Mouse (Mus musculus): ENCODE results near the gene 1600002K03Rik.

1600002K03Rik gene

DNA sequence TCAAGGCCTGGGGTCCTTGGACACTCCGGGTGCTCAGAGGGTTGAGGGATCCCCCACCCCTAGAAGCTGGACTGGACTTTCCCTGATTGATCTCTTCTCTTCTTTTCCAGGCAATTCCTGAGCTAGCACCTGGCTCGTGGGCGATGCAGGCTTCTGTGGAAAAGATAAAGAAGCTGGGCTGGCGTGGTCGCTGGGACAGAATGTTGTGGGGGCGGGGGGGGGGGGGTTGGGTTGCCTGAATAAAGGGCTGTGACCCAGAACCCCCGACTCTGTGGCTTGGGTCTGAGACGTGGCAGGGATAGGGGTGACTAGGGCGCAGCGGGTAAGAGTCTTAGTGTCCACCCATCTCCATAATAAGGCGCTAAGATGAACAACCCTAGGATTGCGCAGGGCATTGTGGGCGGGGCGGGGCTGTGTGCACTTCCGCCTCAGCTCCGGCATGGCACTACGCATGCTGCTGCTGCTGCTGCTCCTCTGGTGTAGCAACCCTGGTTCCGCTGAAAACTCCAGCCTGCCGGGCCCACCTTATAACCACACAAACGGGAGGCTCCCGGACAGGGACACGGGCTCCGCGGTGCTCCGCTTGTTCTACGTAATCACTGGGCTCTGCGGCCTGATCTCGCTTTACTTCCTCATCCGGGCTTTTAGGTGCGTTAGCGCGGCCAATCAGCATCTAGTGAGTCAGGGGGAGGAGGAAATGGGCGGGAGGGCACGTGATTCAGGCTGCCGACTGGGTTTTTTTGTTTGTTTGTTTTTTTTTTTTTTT lies at the start of gene 1600002K03Rik:
Gene 1600002K03Rik (plus strand): TSS at position 418 of the 766 bp plus-strand sequence.
- WGBS: 10% methylated on average over 35 of the region's 35 CpGs

DNA sequence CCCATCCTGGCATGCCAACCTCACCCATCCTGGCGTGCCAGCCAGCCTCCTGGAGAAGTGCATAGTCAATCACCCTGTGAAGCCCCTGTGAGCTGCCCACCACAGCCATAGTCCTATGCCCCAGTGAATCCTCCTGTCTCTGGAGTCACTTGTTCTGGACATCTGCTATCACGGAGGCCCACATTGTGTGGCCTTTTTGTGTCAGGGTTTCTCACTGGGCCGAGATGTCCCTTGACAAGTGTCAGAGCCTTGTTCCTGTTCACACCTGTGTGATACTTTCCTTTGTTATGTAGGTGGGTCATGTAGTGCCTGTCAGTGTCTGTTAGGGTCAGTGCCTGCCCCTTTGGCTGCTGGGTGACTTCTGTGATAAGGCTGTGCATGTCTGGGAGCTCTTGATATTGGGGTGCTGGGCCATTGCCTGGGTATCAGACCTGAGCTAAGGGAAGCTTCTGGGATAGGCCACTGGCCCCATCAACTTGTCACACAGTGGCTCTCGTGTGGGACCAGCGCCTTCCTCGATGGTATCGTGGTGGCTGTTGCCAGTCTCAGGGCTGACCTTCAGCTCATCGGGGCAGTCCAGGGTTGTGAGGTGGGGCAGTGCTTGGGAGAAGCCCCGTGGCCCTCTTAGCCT lies 48.7 kb upstream of the 1600002K03Rik start:
- WGBS: 88% methylated on average over 9 of the region's 9 CpGs

DNA sequence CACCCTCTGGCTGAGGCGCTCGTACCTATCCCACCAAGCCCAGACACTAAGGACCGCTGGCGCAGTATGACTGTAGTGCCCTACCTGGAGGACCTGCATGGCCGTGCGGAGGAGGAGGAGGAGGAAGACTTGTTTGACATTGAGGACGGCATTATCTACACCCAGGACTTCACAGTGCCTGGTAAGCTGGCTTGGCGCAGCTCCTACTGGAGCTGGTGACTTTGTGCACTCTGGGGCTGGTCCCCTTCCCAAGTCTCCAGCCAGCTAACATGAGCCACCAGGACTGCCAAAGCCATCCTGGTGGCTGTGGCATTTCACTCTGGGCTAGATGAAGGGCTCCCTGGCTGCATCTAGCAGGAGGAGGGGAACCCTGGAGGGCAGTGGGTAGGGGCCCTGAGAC lies 44.8 kb upstream of the 1600002K03Rik start:
- WGBS: 94% methylated on average over 8 of the region's 8 CpGs

DNA sequence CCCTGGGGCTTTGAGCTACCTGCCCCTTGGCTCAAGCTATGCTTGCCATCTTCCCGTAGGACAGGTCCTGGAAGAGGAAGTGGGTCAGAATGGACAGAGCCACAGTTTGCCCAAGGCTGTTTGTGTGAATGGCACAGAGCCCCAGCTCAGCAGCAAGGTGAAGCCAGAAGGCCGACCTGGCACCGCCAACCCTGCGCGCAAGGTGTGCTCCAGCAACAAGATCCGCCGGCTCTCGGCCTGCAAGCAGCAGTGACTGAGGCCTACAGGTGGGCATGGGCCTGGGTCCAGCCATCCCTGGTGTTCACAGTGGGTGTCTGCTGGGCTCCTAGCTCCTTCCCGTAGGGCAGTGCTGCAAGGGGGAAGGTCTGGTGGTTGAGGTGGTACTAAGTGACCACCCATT lies 42.9 kb upstream of the 1600002K03Rik start:
- 71% methylated on average over 9 of the region's 9 CpGs for WGBS

DNA sequence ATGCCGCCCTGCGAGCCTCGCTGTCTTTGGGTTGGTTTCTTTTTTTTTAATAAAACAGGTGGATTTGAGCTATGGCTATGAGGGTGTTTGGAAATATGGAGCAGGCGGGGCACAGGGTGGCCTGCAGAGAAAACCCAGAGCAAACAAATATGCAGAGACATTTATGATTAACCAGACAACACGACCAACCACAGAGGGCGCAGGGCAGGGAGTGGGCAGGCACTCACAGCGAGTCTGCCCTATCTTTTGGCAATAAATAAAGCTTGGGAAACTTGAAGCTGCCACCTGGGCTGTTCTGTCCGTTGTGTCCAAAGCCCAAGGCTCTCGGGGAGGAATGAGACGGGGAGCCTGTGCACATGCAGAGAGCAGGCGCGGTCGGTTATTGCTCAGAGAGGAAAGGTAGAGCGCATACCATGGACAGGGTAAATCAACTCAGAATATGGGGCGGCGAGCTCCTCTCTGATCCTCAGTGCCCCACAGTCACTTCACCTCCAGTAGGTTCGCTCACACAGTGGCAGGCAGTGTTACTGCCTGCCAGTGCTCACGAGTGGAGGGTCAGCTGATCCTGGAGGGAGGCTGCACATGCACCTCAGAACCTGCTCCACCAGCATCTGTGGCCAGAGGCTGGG lies 42.2 kb upstream of the 1600002K03Rik start:
- WGBS: 69% methylated on average over 18 of the region's 18 CpGs

DNA sequence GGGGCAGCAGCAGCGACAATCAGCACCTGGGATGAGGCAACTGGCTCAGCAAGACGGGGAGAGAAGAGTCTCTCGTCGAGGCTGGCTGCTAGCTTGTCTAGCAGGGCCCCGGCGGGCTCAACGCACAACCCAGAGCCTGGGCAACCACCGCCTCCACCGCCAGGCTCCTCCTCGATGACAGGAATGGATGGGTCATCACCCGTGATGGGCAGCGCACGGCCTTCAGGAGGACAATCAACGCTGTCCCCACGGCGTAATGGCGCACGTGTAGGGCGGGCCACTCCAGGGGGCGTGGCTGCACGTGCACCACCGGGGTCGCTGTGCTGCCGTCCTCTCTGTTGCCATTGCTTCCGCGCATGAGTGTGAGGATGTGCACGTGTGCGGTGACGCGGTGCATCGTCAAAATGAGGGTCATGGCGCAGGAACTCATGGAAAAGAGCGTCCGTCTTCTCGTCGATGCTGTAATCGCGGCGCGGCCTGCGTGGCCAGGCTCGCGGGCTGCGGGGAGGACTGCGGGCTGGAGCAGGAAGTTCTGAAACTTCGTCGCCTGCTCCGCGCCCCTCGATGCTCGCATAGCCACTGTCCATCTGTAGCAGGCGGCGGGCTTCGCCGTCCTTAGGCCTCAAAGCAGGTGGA lies 41.3 kb upstream of the 1600002K03Rik start:
- 31% methylated on average over 55 of the region's 55 CpGs for WGBS

DNA sequence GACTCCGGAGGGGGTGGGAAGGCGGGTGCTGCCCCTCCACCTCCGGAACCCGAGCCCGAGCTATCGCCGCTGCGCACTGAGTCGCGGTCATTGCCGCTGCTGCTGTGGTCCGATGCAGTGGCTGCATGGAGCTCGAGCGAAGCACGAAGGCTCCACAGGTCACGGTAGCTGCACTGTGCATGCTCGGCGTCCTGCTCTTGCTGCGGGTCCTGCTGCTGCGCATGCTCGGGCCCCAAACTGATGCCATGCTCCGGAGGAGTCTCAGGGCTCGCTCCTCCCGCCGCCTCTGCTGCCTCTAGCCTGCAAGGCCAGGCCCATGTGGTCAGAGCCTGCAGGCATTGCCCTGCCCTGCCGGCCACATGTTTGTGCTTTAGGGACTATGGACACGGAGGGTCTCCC lies 40.8 kb upstream of the 1600002K03Rik start:
- 46% methylated on average over 27 of the region's 27 CpGs for WGBS

DNA sequence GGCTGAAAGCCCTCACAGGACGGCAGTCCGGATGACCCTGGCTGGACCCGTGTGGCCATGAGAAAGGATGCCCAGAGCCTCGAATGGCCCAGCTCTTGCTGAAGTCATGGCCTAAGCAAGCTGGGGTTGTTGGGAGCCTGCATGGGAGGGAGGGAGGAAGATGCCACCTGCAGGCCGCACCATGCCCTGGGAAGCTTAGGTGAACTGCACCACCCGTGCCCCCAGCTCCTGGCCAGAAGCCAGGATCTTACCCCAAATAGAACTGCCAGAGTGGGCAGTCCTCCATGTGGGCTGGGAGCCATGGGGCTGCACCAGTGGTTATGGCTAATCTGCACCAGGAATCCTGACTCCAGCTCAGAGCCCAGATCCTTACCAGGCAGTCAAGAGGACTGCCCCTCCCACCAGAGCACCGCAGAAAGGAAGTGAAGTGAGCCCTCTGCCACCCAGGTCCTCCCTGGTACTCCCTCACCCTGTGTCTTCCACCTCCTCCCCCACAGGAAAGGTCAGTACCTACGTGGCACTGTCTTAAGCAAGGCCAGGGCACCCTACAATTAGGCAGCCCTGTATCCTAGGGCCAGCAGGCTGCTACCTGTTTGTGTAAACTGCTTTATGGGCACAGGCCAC lies 39.4 kb upstream of the 1600002K03Rik start:
- 32% methylated on average over 8 of the region's 8 CpGs for WGBS

DNA sequence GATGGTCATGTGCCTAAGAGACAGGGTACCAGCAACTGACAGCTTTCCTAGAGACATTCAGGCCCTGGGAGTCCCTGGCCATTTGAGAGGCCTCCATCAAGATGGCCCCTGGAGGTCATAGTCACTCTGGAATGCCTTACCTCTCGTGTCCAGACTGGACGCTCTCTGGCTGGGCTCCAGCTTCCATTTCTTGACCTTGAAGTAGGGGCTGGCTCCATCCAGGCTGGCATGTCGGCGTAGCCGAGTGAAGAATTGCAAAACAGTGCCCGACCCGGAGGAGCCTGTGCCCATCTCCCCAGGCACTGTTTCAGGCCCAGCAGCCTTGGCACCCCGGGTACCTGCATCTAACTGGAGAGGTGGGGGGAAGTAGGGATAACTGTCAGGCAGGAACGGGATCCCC lies 38.3 kb upstream of the 1600002K03Rik start:
- WGBS: 86% methylated on average over 9 of the region's 9 CpGs

DNA sequence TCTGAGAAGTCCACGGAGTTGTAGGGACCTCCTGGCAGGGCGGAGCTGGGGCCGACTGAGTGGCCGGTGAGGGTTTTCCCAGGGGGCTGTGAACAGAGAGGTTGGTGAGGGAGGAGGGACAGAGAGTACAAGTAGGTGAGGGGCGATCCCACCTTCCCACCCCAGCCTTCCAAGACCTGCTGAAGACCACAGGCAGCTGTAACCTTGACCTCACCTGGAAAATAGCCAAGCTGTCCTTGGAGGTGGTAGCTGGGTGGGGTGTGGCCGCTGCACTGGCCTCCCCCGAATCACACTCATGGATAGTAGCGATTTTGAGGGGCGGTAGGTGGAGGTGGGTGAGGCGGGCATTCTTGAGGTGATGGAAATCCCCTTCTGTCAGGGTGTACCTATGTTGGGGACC lies 37.6 kb upstream of the 1600002K03Rik start:
- 75% methylated on average over 10 of the region's 10 CpGs for WGBS

DNA sequence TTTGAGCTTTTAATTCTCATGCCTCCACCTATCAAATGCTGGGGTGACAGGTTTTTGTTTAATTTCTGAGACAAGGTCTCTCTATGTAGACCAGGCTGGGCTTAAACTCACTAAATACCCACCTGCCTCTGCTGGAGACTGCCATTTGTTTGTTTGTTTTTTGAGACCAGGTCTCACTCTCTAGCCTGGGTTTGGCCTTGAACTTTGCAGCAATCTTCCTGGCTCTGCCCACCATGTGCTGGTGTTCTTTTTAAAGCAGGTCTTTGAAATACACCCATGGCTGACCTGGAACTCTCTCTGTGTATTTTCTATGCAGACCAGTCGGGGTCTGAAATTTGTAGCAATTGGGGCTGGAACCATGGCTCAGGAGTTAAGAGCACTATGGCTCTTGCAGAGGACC lies 37.1 kb upstream of the 1600002K03Rik start:
- WGBS: 92% methylated on average over 1 of the region's 1 CpGs

DNA sequence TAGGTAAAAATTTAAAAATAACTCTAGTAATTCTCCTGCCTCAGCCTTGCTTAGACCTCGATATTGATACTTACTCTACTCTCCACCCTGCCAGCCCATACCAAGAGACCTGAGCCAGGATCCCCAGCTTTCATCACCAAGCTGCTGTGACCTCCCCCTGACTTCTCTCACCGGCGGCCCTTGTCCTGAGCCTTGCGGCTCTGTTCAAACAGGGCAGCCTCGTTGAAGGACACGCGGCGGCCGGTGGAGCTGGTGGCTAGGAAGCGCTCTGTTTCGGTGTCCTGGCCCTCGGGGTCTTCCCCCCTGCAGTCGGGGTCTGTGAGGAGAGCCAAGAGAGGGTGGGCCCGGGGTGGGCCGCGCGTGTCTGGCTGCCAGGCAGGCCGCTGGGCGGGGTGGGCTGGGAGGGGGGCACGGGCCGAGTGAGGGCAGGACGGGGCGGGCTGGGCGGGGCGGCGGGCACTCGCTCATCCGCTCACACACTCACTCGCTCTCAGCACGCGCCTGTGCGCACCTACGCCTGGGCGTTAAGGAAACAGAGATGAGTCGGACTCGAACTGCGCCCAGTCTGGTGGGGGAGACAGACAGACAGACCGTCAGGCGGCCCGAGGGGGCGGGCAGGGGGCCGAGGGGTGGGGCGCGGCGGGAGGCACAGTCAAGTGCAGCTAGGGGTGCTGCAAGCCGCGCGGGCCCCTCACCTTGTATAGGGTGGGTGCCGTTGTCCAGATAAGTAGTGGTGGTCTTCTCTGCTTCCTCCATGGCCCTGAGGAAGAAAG lies 36.4 kb upstream of the 1600002K03Rik start:
- WGBS: 33% methylated on average over 49 of the region's 49 CpGs

DNA sequence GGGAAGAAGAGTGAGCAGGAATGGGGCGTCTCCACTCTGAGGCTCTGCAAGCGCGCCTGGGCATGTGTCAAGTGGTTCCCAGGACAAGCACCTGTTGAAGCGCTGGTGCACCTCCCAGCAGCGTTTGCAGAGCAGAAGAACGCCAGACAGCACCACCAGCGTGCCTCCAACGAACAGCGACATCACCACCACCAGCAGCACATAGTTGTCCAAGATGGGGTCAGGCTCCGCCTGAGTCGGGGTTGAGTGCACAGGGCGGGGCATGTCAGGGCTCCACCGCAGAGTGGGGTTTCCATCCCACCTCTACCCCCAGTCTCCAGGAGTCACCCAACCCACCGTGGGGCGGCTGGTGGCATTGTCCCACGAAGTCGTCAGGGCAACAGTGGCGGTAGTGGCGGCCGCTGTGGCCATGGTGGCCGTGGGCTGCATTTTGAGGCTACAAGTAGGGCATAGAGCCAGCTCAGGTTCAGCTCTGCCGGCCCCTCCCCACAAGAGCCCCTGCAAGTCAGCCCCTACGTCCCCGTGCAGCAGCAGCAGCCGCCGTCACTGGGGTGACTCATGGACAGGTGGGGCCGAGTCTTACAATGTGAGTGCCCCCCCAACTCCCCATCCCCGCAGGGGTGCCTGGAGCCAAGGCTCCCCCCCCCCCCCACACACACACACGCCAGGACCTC lies 35.7 kb upstream of the 1600002K03Rik start:
- WGBS: 9% methylated on average over 28 of the region's 29 CpGs

DNA sequence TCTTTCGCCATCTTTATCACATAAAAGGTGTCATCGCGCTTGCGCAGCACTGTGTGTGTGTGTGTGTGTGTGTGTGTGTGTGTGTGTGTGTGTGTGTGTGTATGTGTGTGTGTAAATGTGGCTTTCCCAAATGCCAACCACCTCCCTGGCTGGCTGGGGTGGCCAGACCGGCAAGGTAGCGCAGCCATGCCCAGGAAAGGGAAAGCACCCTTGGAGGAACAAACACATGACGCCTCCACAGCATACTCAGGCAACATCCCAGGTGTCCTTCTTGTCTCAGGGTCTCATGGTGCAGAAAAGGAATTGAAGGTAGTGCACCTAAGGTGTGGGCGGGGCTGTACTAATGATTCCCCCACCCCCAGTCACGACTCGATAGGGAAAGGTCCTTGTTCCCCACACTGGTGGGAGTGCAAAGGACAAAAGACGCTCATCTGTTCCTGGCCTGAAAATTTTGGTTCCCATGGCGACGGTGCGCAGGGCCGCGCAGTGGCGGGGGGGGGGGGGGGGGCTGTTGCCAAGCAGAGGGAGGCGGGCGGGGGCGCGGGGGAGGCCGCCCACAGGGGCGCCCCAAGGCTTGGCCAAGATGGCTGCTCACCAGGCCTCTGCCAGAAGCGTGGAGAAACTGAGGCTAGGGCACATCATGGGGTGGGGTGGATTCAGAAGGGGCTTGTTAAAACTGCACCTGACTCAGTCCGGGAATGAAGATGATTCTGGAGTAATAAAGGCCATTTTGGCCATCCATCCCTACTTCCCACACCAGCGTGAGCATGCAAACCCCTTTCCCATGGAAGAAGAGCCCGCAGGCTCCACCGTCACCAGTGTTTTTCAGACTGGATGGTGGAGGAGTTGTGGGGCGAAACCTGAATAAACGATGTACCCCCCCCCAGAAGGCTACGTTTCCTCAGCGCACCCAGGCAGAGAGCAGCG lies 34.9 kb upstream of the 1600002K03Rik start:
- WGBS: 8% methylated on average over 33 of the region's 33 CpGs

DNA sequence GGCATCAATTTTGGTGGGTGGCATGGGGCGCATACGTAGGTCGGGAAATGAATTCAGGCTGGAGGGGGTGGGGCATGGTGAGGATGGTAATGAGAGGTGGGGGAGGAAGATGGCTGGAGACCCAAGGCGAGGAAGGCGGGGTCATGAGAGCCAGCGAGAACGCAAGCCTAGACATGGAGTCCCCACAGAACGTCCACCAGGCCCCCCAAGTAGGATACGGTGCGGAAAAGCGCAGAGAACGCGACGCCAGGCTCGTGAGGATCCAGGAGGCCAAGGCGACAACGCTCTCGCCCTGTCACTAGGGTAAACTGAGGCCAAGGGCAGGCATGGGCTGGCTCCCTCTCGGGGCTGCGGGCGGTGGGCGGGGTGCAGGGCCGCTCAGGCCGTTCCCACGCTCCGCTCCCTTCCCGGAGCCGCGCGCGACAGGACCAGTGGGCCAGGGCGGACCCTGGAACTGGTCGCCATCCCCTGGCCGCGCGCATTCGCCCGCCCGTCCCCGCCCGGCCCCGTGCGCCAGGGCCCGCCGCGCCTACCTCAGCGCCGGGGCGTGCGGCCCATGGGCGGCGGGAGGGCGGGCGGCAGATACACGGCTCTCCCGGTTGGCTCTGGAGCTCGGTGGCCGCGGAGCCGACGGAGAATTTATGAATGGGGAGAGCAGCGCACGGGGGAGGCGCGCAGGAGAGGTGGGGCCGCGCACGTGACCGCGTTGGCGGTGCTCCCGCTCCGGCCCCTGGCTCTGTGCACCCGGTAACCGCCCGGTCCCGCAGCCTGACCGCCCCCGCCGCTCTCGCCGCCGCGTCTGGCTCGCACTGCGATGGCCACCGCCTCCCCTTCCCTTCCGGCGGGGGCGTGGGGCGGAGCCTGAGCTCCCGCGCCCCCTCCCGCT lies 33.9 kb upstream of the 1600002K03Rik start, which contains the start of gene Atp5d:
Gene Atp5d (plus strand): TSS at position 80 of the 886 bp plus-strand sequence.
- 1% methylated on average over 78 of the region's 94 CpGs for WGBS

DNA sequence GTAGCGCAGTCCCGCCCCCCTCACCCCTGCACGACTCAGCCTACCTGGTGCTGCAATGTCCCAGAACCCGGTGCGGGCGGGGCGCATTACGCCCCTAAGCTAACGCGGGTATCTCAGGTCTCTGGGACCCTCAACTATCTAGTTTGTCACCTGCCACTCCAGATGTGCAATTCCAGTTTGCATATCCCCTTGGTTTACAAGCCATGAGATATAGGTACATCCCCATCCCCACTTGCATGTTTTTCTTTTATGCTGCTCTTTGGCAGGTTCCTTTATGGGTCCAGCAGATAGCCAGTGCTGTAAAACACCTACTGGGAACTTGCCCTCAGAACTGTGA lies 33.3 kb upstream of the 1600002K03Rik start:
- 3% methylated on average over 10 of the region's 10 CpGs for WGBS

DNA sequence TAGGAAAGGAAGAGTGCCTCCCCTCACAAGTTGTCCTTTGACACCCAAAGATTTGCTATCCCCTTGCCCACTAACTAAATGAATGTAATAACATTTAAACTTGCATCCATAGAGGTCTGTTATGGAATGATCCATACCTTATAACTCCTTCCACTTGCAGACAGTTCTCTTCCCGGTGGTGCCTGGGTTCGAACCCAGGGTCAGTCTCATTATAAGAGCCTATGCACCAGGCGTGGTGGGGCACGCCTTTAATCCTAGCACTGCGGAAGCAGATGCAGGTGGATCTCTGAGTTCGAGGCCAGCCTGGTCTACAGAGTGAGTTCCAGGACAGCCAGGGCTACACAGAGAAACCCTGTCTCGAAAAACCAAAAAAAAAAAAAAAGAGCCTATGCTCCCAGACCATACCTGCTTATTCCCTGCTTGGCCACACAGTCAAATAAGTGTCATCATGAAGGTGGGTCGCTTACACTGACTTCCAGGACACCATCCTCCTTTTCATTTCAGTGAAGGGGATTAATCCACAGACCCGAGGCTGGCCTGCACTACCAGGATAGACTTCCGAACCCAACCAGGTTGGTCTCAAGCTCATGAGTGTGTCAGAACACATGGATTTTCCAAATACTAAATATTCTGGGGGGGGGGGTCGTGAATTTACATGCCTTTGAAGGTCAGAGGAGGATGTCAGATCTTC lies 32.6 kb upstream of the 1600002K03Rik start:
- 79% methylated on average over 11 of the region's 11 CpGs for WGBS

DNA sequence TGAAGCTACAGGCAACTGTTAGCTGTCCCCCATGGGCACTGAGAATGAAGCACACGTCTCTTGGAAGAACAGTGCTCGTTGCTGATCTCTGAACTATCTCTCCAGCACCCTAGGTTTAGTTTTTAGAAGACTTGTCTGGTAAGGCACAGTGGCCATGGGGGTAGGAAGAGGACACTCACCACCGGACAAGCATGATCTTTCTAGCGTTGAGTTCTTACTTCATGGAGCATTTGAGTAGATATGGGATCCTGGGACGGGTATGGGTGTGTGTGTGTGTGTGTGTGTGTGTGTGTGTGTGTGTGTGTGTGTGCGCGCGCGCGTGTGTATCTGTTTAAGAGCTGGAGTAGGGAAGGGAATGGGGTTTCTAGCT lies 32.1 kb upstream of the 1600002K03Rik start, which contains the start of gene Cbarp:
Gene Cbarp (minus strand): TSS at position 170 of the 370 bp plus-strand sequence.
- 78% methylated on average over 10 of the region's 10 CpGs for WGBS
